Mouse (Mus musculus) C2C12 (cell line): ENCODE measurements around the gene Dock4. TPM values are rescaled to one million over a fixed set of nuclear protein-coding genes. Genes with fewer than 3 reads are reported as not detected.

ENCODE experiments used
- H3K27me3 ChIP-seq: one replicate; pipeline ENCODE4 v1.6.1; 2011; ENCODE audit not compliant: control insufficient read depth, insufficient read depth, insufficient read length
- H3K36me3 ChIP-seq: one replicate; pipeline ENCODE4 v1.6.1; 2011; ENCODE audit not compliant: control insufficient read depth, insufficient read depth
- H3K4me3 ChIP-seq: one replicate; pipeline ENCODE4 v1.5.1; 2011; ENCODE audit warnings: mild to moderate bottlenecking, control low read depth; ENCODE audit not compliant: poor library complexity, insufficient read depth, severe bottlenecking
- H3K79me2 ChIP-seq: one replicate; pipeline ENCODE4 v1.6.1; 2011; ENCODE audit not compliant: control insufficient read depth, insufficient read depth
- H3K79me3 ChIP-seq: one replicate; pipeline ENCODE4 v1.6.1; 2011; ENCODE audit warnings: low read depth, control low read depth
- H3ac ChIP-seq: one replicate; pipeline ENCODE3; 2011; ENCODE audit warnings: low read depth; ENCODE audit not compliant: control insufficient read depth, insufficient read length
- CEBPB ChIP-seq: IDR thresholded peaks from one replicate; pipeline ENCODE4 v1.6.1; 2011; ENCODE audit warnings: low read depth, mild to moderate bottlenecking, control low read depth, moderate library complexity
- CTCF ChIP-seq: IDR thresholded peaks from one replicate; pipeline ENCODE4 v1.5.1; 2011; ENCODE audit not compliant: control insufficient read depth, insufficient read depth, insufficient read length
- FOSL1 ChIP-seq: IDR thresholded peaks from one replicate; pipeline ENCODE4 v1.8.0; 2011; ENCODE audit warnings: mild to moderate bottlenecking, low read length; ENCODE audit not compliant: poor library complexity, insufficient read depth, severe bottlenecking
- MAX ChIP-seq: IDR thresholded peaks from one replicate; pipeline ENCODE4 v1.6.1; 2011; ENCODE audit warnings: mild to moderate bottlenecking, control low read depth
- MYOD1 ChIP-seq: IDR thresholded peaks from one replicate; pipeline ENCODE4 v1.6.1; 2011; ENCODE audit warnings: low read depth; ENCODE audit not compliant: control insufficient read depth, insufficient read length
- MYOG ChIP-seq: IDR thresholded peaks from one replicate; pipeline ENCODE4 v1.6.1; 2011; ENCODE audit not compliant: control insufficient read depth, insufficient read length; ENCODE audit errors: extremely low read depth
- USF1 ChIP-seq: IDR thresholded peaks from one replicate; pipeline ENCODE4 v1.6.1; 2011; ENCODE audit warnings: low read depth, mild to moderate bottlenecking, control low read depth, moderate library complexity
- polyA plus RNA-seq: library from polyadenylated mRNA; unstranded; fragments of >200 nt; fragmentation: generic; extraction: Trizol; gene quantifications from one replicate; pipeline ENCODE4 v1.2.1, GENCODE M21; 2012; ENCODE audit warnings: missing spikeins

Dock4 gene
- polyA plus RNA-seq, 1 experiment: 0.80 TPM

- TF ChIP-seq USF1 (no peak), CTCF (no peak), CEBPB (no peak), MAX (no peak), MYOD1 (no peak), MYOG (no peak), FOSL1 (no peak)
- Histone ChIP-seq H3K27me3 (no peaks in the 10 kb centered on the region), H3ac (no peak overlapping the region), H3K79me3 (no peaks in the 10 kb centered on the region), H3K36me3 (no peaks in the 10 kb centered on the region), H3K79me2 (no peaks in the 10 kb centered on the region), H3K4me3 (no peak overlapping the region)
Measured at GRCm38 (mm10) chr12:40730756-40731155, 285.0 kb downstream of the Dock4 start.

GRCm38 (mm10) chr12:40745501-40745900, 299.7 kb downstream of the Dock4 start:
- no peak for TF ChIP-seq CEBPB
- TF ChIP-seq CTCF: no peak
- no peak for TF ChIP-seq MYOD1
- TF ChIP-seq MYOG: no peak
- Histone ChIP-seq H3K27me3 (no peaks in the 10 kb centered on the region), H3K79me2 (no peaks in the 10 kb centered on the region), H3K79me3 (no peaks in the 10 kb centered on the region), H3K4me3 (no peak overlapping the region), H3ac (no peak overlapping the region), H3K36me3 (no peaks in the 10 kb centered on the region)

GRCm38 (mm10) chr12:40746081-40746480, 300.3 kb downstream of the Dock4 start:
- Histone ChIP-seq H3K79me3 (no peaks in the 10 kb centered on the region), H3ac (no peak overlapping the region), H3K79me2 (no peaks in the 10 kb centered on the region), H3K36me3 (no peaks in the 10 kb centered on the region), H3K4me3 (no peak overlapping the region), H3K27me3 (no peaks in the 10 kb centered on the region)
- TF ChIP-seq CTCF (no peak), MYOG (no peak), MYOD1 (no peak), USF1 (no peak), CEBPB (no peak), FOSL1 (no peak), MAX (no peak)

GRCm38 (mm10) chr12:40759281-40759680, 313.5 kb downstream of the Dock4 start:
- no peaks in the 10 kb centered on the region for H3K79me2 ChIP-seq

GRCm38 (mm10) chr12:40767258-40767816, 321.6 kb downstream of the Dock4 start:
- Histone ChIP-seq H3K79me3 (no peaks in the 10 kb centered on the region), H3K27me3 (no peaks in the 10 kb centered on the region), H3ac (no peak overlapping the region), H3K36me3 (no peaks in the 10 kb centered on the region), H3K79me2 (no peaks in the 10 kb centered on the region), H3K4me3 (no peak overlapping the region)
- no peak for TF ChIP-seq MYOD1
- no peak for TF ChIP-seq MYOG
- TF ChIP-seq MAX: no peak

More at GRCm38 (mm10) chr12:40759281-40759680, 313.5 kb downstream of the Dock4 start:
- TF ChIP-seq FOSL1 (no peak), MYOD1 (no peak), CEBPB (no peak)
- no peaks in the 10 kb centered on the region for H3K36me3 ChIP-seq
- no peak overlapping the region for H3ac ChIP-seq
- no peaks in the 10 kb centered on the region for H3K79me3 ChIP-seq
- no peaks in the 10 kb centered on the region for H3K27me3 ChIP-seq
- H3K4me3 ChIP-seq: no peak overlapping the region

GRCm38 (mm10) chr12:40773091-40773490, 327.3 kb downstream of the Dock4 start:
- no peak overlapping the region for H3K4me3 ChIP-seq
- no peak overlapping the region for H3ac ChIP-seq
- TF ChIP-seq USF1 (peak; percentile 54), MAX (no peak), MYOD1 (no peak), CTCF (no peak)
- no peaks in the 10 kb centered on the region for H3K79me2 ChIP-seq
- no peaks in the 10 kb centered on the region for H3K27me3 ChIP-seq
- no peaks in the 10 kb centered on the region for H3K79me3 ChIP-seq
- H3K36me3 ChIP-seq: no peaks in the 10 kb centered on the region
